Mouse (Mus musculus) erythroid progenitor cell, adult 5-6 weeks (primary cell): ENCODE results near the gene Mtch2. TPM values are rescaled to one million over a fixed set of nuclear protein-coding genes. Genes with fewer than 3 reads are reported as not detected.
A peak's percentile ranks its signal among the peaks of the same experiment; 100 is the strongest.
"Not testable (repeated sequence)": the region's sequence is repeated elsewhere in the genome, so short reads cannot be mapped to it uniquely, and the experiment has no call there.

ENCODE experiments used
- ATAC-seq: replicated peaks from 2 replicates; pipeline ENCODE4 v1.8.0; 2016; ENCODE audit warnings: moderate number of reproducible peaks, mild to moderate bottlenecking, moderate TSS enrichment, inconsistent platforms; ENCODE audit not compliant: poor library complexity, low FRiP score, severe bottlenecking
- total RNA-seq, 2 experiments: library from RNA; stranded (forward) in 1 of 2; stranded (reverse) in 1 of 2; fragments of 150-400 nt in 1 of 2; fragments of 186-747, 209-891 nt in 1 of 2; gene quantifications; 2 replicates each; pipeline versions ENCODE4 v1.2.3 to v1.2.4; 2015 to 2017; ENCODE audit warnings: low replicate concordance in 2 of 2

Mtch2 gene
- total RNA-seq, 2 experiments from 2014 or later: 50.0 to 55.3 TPM

GRCm38 (mm10) chr2:90850401-90850800, 3.4 kb downstream of the Mtch2 start:
- no peak for ATAC-seq

- ATAC-seq: no peak
Observed at GRCm38 (mm10) chr2:90861486-90861885, 14.5 kb downstream of the Mtch2 start.

GRCm38 (mm10) chr2:90864184-90864583, 17.2 kb downstream of the Mtch2 start:
- no peak for ATAC-seq

GRCm38 (mm10) chr2:90866524-90866923, 19.6 kb downstream of the Mtch2 start:
- peak; percentile 73 for ATAC-seq

DNA sequence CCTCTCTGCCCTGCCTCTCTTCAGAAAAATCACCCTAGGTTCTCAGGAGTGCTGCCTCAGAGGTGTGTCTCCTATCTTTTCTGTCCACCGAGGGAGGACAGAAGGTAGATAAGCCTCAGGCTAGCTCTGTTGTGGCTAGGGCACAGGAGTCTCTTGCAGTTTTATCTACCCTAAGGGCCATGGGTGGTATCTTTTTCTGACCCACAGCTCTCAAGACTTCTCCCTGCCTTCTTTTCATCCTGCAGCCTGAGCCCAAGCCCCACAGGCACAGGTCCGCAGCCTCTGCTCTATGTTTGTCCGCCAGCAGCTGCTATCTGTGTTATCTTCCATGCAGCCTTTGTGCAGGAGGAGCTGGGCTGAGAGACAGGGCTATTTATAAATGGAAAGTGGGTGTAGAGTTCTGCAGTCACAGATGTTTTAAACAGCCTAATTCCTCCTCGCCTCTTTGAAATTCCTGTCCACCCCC, 23.2 kb downstream of the Mtch2 start:
- ATAC-seq: peak; percentile 81

DNA sequence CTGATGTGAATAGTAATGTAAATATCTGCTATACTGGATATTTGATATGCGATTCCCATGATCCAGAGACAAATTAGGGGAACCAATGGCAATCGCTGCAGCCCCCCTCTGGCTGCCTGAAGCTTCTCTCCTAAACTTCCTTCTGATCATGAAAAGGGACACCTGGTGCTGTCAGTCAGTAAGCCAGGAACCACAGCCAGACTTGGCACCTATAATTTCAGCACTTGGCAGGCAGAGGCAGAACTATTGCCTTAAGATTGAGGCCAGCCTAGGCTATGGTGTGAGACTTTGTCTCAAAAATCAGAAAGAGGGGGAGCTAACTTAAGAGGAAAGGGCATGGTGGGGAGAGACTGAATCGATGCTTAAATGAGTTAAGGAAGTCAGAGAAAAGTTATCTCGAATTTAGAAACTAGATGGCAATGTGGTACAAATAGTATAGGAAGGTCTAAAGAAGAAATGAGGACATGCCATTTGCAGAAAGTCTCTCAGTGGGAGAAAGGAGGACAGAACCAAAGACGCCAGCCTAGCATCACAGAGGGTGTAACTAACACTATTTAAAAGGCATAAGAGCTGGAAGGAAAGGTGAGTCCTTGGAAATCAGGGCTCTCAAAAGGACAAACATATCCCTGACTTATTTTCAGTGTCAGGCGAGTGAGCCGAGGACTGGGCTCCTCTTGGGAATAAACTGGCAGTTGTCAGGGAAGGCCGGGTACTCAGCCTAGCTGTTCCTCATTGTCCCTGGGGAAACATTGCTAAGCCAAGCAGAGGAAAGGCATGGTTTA, 24.4 kb downstream of the Mtch2 start:
- no peak for ATAC-seq

- ATAC-seq: no peak
Observed at GRCm38 (mm10) chr2:90874025-90874424, 27.1 kb downstream of the Mtch2 start.

DNA sequence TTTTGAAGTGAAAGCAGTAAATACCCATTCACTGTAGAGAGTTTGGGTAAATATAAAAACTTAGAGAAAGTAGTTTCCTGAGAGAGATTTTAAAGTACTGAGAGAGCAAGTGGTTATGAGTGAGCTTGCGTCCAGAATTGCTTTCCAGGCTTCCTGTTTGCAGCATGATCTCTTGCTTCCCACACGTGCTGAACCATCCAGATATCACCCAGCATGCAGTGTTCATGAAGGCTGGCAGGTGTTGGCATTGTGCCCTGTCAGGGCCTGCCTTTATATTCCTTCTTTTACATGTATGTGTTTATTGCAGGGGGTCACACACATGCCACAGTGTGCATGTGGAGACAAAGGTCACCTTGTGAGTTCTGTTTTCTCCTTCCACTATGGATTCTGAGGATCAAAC, 28.3 kb downstream of the Mtch2 start:
- ATAC-seq: no peak

DNA sequence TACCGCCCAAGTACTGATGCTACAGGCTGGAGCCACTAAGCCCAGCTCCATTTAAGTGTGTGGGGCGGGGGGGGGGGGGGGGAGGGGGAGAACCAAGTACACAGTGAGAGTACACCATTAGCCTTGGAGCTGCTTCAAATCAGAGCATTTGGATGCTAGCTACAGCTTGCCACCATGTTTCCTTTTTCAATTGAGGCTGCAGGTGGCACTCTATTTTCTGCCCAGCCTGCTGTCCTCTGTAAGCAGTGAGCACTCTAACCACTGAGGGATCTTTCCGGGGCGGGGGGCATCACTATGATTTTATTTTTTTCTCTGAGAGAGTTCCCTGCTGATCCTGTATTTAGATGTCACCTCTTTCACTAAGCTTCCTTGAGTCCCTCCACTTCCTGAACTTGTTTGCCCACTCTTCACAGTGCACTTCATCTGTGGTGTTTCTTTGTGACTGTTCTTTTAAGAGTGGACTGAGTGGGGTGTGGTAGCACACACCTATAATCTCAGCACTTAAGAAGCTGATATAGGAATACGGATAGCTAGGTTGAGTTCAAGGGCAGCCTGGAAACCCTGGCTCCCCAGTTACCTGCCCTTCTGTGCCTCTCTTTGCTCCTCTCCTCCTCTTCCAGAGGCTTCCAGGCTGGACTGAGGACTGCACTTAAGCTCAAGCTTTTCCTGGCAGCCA, 30.8 kb downstream of the Mtch2 start:
- no peak for ATAC-seq

GRCm38 (mm10) chr2:90879419-90879818, 32.5 kb downstream of the Mtch2 start:
- ATAC-seq: no peak

DNA sequence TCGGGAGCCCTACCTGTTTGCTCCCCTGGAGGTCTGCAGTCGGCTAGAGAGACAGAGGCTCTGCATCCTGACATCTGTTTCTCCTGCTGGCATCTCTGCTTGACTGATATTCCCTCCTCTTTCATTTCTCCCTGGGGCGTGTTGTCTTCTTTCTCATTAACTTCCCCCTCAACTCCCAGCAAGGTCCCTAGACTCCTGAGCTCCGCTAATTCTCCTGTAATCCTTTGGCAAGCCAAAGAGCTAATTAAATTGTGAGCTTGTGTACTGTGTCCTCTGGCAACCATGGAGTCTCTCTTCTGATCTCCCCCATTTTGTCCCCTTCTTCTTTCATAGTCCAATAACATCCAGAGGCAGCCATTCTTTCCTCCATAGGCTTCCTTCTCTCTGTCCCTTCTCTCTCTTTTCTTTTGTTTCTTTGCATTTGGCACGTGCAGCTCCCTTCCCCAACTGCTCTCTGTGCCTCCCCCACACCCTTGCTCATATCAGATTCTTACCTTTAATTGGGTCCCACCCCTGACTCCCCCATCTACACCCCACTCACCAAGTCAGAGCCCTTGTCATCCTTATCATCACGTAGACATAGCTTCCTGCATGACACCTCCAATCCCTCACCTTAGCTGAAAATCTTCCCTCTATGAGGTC, 33.3 kb downstream of the Mtch2 start:
- ATAC-seq: no peak

- no peak for ATAC-seq
Observed at GRCm38 (mm10) chr2:90881824-90882223, 34.9 kb downstream of the Mtch2 start.

DNA sequence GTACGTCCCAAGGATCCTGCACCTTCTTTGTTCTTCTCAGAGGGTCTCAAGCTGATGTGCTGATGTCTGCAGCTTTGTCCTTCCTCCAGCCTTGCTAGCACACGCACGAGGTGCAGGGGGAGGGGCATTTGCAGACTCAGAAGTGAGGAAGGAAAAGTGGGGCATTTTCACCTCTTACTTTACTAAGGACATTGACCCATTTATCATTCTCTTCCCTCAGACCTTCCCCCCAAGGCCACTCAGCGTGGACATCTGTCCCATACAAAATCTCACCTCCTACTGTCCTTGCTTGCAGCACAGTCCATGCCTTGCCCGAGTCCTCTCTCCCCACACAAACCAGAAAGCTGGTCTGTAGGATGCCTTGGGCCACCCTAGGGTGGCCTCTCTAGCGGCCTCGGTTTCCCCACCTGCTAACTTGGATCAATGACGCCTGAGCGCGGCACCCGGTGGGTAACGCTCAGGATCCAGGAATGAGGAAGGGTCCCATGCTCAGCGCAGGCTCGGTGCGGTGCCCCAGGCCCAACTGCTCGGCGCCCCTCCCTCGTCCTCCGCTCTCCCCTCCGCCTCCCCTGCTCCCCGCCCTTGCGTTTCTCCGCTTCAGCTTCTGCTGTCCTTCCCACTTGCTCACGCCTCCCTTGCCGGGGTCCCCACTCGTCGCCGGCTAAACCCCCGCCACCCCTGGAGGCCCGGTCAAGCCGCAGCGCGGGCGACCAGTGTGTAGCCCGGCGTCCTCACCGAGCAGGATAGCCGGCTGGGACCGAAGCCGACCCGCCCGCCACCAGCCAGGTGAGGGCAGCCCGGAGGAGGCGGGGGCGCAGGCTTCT, 38.5 kb downstream of the Mtch2 start, which contains the start of gene C1qtnf4:
Gene C1qtnf4 (plus strand): TSS at position 643 of the 824 bp plus-strand sequence.
- ATAC-seq: no peak

GRCm38 (mm10) chr2:90886436-90886835, 39.5 kb downstream of the Mtch2 start:
- no peak for ATAC-seq

DNA sequence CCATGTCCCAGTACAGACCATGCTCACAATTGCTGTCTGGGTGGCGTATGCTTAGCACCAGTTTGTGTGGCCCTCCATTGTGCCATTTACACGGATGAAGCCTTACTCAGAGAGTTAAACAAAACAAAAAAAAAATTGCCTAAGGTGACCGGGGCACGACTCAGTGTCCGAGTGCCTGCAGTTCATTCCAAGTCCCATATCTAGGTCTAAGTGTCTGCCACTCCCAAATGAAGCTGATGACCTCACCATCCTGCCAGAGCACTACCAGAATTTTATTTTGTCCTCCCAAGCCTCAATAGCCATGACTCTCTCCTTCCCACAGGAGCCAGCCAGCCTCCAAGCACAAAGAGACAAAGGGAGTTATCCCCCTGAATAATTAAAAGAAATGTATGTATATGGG, 40.7 kb downstream of the Mtch2 start:
- no peak for ATAC-seq

GRCm38 (mm10) chr2:90889550-90890548, 42.9 kb downstream of the Mtch2 start:
- ATAC-seq: peak; percentile 72

DNA sequence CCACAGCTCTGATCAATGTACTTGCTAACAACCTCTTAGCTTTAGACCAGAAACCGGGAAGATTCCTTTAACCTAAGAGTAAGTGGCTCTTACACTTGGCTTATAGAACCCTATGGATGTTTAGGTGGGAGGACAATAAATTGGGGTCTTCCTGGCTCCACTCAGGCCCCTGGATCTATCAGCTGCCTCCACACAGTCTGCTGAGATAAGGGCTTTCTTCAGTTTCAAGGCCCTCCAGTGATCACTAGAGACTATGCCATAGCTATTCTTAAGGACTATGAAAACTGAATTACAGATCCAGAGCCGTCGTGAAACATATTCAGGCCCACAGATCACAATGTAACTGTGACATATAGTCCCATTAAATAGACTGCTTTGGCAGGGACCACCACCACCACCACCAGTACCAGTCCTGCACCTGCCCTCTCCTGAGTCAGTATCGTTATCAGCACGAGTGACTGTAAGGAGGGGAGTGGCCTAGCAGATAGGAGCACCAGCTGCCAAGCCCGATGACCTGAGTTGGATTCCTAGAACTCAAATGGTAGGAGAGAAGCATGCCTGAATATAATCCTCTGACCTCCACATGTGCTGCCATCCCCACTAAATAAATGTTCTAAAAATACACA, 46.8 kb downstream of the Mtch2 start:
- peak; percentile 89 for ATAC-seq

GRCm38 (mm10) chr2:90894299-90894677, 47.3 kb downstream of the Mtch2 start:
- not testable (repeated sequence) for ATAC-seq
